Mouse (Mus musculus) CD4-positive, CD25-positive, alpha-beta regulatory T cell, adult 9 weeks (primary cell): ENCODE data around the gene Gm9046. TPM values are rescaled to one million over a fixed set of nuclear protein-coding genes. Genes with fewer than 3 reads are reported as not detected.

Experiments used
- polyA plus RNA-seq: library from polyadenylated mRNA; unstranded; fragments of 100-300 nt; shearing (Covaris generic); gene quantifications from one replicate; pipeline ENCODE4 v1.2.1, GENCODE M21; 2017

The Gm9046 gene
- polyA plus RNA-seq = not detected

DNA sequence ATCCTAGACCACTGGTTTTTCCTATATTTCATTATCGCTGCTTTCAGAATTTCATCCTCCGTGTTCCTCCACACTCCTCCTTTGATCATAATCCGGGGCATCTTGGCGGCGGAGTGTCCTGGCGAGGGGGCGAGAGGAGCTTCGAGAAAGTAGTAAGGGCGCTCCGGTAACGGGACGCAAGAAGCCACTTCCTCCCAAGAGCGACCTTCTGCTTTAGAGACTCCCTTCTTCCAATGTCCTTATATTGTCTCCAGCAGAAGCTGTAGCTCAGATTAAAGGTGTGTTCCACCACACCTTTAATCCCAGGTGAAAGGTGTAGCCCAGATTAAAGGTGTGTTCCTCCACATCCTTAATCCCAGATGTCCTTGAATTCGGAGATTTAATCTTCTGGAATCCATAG is at the start of gene Gm9046:
Gene Gm9046, minus strand, starts transcription at position 101 of the 400 bp plus-strand sequence.

DNA sequence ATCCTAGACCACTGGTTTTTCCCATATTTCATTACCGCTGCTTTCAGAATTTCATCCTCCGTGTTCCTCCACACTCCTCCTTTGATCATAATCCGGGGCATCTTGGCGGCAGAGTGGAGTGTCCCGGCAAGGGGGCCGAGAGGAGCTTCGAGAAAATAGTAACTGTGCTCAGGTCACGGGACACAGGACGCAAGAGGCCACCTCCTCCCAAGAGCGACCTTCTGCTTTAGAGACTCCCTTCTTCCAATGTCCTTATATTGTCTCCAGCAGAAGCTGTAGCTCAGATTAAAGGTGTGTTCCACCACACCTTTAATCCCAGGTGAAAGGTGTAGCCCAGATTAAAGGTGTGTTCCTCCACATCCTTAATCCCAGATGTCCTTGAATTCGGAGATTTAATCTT is 10.9 kb upstream of the Gm9046 start, which contains the start of gene Gm9049:
Gene Gm9049, minus strand, starts transcription at position 101 of the 400 bp plus-strand sequence.

DNA sequence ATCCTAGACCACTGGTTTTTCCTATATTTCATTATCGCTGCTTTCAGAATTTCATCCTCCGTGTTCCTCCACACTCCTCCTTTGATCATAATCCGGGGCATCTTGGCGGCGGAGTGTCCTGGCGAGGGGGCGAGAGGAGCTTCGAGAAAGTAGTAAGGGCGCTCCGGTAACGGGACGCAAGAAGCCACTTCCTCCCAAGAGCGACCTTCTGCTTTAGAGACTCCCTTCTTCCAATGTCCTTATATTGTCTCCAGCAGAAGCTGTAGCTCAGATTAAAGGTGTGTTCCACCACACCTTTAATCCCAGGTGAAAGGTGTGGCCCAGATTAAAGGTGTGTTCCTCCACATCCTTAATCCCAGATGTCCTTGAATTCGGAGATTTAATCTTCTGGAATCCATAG is 5.5 kb upstream of the Gm9046 start, which contains the start of gene Gm9048:
Gene Gm9048, minus strand, starts transcription at position 101 of the 400 bp plus-strand sequence.

DNA sequence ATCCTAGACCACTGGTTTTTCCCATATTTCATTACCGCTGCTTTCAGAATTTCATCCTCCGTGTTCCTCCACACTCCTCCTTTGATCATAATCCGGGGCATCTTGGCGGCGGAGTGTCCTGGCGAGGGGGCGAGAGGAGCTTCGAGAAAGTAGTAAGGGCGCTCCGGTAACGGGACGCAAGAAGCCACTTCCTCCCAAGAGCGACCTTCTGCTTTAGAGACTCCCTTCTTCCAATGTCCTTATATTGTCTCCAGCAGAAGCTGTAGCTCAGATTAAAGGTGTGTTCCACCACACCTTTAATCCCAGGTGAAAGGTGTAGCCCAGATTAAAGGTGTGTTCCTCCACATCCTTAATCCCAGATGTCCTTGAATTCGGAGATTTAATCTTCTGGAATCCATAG is 5.3 kb downstream of the Gm9046 start, which contains the start of gene Gm9045:
Gene Gm9045, minus strand, starts transcription at position 101 of the 400 bp plus-strand sequence.

DNA sequence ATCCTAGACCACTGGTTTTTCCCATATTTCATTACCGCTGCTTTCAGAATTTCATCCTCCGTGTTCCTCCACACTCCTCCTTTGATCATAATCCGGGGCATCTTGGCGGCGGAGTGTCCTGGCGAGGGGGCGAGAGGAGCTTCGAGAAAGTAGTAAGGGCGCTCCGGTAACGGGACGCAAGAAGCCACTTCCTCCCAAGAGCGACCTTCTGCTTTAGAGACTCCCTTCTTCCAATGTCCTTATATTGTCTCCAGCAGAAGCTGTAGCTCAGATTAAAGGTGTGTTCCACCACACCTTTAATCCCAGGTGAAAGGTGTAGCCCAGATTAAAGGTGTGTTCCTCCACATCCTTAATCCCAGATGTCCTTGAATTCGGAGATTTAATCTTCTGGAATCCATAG is 10.7 kb downstream of the Gm9046 start, which contains the start of gene Gm9044:
Gene Gm9044, minus strand, starts transcription at position 101 of the 400 bp plus-strand sequence.

DNA sequence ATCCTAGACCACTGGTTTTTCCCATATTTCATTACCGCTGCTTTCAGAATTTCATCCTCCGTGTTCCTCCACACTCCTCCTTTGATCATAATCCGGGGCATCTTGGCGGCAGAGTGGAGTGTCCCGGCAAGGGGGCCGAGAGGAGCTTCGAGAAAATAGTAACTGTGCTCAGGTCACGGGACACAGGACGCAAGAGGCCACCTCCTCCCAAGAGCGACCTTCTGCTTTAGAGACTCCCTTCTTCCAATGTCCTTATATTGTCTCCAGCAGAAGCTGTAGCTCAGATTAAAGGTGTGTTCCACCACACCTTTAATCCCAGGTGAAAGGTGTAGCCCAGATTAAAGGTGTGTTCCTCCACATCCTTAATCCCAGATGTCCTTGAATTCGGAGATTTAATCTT is 16.2 kb downstream of the Gm9046 start, which contains the start of gene Gm9040:
Gene Gm9040, minus strand, starts transcription at position 101 of the 400 bp plus-strand sequence.

DNA sequence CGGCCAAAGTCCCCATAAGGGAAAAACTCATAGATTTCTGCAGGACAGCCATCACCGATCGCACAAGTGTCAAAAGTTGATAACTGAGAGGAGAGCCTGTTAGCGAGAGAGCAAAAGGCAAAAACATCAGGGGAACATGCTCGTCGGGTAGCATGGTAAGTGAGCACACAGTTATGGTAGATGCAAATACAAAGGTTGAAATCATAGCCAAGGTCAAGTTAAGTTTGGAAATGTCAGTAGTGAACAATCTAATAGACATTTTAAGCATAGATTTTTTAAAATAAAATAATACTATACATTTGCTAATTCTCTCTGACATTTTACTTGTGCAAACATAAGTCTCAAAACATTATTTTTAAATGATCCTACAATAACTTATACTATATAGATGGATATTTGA is 48.1 kb downstream of the Gm9046 start, which contains the start of gene Iltifb:
Gene Iltifb, minus strand, starts transcription at position 101 of the 400 bp plus-strand sequence.

Other genes with a start within 250 kb of the Gm9046 start
- gene Mdm1, start 201.4 kb downstream of the Gm9046 start, polyA plus RNA-seq = 9.2 TPM
- not detected for gene Il22, start 138.3 kb downstream of the Gm9046 start, polyA plus RNA-seq
- gene Gm32717, start 102.5 kb downstream of the Gm9046 start, polyA plus RNA-seq = 0.12 TPM
- gene Gm32802, start 84.6 kb downstream of the Gm9046 start, polyA plus RNA-seq = 0.12 TPM
- gene Iltifb, start 48.2 kb downstream of the Gm9046 start, polyA plus RNA-seq = not detected
- not detected for gene Gm9040, start 16.3 kb downstream of the Gm9046 start, polyA plus RNA-seq
- gene Gm9044, start 10.8 kb downstream of the Gm9046 start, polyA plus RNA-seq = not detected
- gene Gm9045, start 5.4 kb downstream of the Gm9046 start, polyA plus RNA-seq = not detected
- gene Gm9048, start 5.4 kb upstream of the Gm9046 start, polyA plus RNA-seq = not detected
- not detected for gene Gm9049, start 10.8 kb upstream of the Gm9046 start, polyA plus RNA-seq
- gene Ifng, start 97.8 kb upstream of the Gm9046 start, polyA plus RNA-seq = 8.5 TPM